Mouse (Mus musculus) mouse trophoblast stem cell (cell line): ENCODE measurements around the gene Fxyd2.

Experiments used
- in situ Hi-C, 2 experiments: fragments of 300-500 bp; cut with MseI, MboI; formaldehyde crosslinking; loops; 2 replicates in 1 of 2; 3 replicates in 1 of 2; pipeline ENCODE4 v1.15.1; 2025

Fxyd2 gene

DNA sequence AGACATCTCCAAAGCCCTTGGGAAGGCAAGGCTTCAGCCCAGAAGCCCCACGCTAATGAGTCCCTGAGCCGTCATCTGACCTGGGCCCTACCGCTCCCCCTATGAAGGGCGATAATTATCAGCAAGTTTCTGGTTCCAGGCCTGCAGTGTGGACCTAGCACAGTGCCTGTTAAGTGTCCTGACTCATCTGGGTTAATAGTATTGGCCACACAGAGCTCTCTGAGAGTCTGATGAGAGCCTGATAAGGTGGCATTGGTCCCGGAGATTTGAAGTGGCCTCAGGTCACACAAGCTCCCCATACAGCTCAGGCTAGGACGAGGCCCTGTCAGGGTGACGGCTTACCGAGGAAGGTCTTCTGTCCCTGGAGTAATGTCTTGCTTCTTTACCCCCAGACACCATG is 9.9 kb upstream of the Fxyd2 start:
- in situ Hi-C loops: loop anchor here (5.0 to 10.0 kb wide), 3 partner anchors 42 to 165 kb away; no protein-coding TSS in a partner anchor

DNA sequence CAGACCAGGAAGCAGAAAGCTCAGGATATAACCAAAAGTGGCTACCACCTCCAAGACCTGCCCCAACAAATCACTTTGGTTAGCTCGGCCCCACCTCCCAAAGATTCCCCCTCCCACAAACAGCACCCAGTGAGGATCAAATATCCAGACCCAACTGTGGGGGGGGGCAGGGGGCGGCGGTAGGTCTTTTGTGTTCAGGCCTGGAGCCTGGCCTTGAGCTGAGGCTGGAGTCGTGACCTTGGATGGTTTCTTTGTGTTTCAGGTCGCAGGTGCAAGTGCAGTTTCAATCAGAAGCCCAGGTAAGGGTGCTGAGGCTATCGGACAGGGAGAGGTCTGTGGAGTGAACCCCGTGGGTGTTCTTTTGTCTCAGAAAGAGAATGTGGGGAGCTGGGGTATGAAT is 8.2 kb upstream of the Fxyd2 start:
- in situ Hi-C loops: loop anchor here (5.0 kb wide), 2 partner anchors 89 to 169 kb away; no protein-coding TSS in a partner anchor

DNA sequence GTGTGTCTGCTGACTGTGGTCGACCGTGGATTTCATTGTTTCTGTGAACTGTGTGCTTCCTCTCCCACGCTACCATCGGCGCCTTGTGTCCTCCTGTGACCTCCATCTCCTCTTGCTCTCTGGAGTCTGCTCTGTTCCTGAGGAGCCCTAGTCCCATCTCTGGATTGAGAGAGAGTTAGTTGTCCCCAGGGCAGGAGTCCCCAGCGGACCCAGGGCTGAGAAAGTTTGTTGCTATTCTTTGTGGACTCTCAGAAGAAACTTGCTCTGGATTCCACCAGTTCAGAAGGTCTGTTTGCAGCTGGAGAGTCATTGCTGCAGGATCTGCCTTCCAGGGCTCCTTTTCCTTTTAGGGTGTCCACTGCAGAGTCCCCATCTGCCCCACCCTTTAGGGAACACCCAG is 4.3 kb upstream of the Fxyd2 start:
- in situ Hi-C loops: no loop called here

DNA sequence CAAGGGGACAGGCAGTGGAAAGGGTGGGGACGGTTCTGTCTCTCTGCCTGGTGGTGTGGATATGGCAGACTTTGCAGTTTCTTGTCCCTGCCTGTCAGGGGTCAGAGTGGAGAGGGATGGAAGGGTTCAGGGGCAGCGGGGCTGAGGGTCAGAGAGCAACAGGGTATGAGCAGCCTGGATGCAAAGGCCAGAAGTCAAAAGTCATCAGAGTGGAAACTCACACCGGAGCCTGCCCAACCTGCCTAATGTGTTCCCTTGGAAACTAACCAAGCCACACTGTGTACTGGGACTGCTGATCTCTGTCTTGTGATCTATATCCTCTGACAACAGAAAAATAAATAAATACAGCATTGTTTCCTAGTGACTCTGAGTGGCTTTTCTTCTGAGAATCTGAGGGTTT is 3.7 kb upstream of the Fxyd2 start:
- in situ Hi-C loops: no loop called here

DNA sequence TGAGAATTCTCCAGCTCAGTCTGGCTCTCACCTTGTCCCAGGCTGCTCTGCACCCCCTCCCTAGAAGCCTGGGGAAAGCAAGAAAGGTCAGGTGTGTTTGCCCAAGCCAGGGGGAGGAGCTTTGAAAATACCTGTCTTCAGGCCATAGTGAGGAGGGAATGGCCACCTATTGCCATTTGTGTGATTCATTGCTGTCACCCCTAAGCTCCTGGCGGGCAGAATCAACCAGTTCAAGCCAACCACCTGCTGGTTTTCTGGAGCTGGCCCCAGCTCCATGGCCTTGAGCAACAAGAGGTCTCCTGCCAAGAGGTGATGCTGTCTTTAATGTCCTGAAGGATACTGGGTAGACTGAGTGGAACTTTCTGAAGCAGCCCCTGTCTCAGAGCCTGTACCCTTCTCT is 1.1 kb upstream of the Fxyd2 start:
- in situ Hi-C loops: no loop called here

DNA sequence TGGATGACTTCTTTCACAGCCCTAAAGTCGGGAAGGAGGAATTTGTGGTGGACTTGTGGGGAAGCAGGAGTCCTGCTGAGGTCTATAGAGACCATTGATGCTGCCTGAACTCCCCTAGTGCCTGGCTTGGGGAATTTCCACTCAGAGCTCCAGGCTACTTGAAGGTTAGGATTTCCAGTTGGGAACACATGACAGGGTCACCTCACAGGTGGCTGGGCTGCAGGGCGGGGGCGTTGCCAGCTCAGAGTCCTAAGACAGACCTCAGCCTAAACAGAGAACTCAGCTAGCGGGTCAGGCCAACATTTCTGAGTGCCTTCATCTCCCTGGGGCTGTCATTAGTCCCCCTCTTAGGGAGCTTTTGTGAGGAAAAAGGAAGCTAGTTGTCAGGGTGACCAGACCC is 2.4 kb downstream of the Fxyd2 start:
- in situ Hi-C loops: no loop called here

DNA sequence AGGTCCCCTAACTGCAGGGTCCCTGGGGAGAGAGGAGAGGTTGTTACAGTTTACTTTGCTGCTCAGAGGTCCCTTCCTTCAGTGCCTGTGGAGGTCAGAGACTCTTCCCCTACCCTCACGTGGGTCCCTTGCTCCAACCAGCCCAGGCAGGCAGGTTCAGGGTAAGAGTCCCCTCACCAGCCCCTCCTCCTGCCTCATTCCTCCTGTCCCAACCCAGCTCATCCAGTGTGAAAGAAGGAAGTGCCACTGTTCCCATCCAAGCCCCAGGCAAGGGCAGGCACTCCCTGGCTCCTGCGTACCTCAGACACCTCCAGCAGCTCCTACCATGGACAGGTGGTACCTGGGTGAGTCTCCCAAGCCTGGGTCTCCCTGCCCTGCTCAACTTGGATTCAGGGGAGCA is 3.5 kb downstream of the Fxyd2 start:
- in situ Hi-C loops: no loop called here

DNA sequence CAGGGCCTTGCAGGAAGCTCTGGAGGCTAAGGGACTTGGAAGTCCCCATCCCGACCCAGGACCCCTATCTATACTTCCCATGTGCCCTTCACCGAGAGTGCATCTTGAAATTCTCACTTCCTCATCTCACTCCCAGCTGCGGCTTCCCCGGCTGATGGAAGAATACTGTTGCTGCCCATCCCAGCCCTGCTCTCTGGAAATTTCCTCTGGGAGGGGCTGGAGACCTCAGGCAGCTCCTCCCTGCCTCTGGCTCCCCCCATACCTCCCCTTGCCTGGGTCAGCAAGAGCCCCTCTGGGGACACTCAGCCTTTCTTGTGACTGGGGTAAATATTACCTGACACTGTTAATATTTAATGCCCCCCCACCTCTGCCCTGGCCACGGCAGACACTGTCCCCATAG is 6.2 kb downstream of the Fxyd2 start:
- in situ Hi-C loops: no loop called here

DNA sequence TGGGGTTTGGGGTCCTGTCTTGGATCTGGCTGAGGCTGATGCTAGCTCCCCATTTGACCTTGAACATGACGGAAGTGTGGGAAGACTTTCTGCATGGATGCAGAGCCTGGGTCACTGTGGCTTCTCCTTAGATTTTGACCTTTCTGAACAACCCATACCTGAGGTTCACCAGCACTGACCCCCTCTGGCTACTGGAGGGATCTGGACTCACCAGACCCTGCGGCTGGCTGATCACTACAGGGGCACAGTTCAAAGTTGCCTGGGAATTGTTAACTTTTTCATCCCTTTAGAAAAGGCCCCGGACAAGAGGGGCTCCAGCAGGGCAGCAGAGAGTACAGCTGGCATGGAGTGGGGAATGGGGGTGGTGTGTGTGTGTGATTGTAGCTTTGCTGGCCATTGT is 7.3 kb downstream of the Fxyd2 start:
- in situ Hi-C loops: no loop called here

DNA sequence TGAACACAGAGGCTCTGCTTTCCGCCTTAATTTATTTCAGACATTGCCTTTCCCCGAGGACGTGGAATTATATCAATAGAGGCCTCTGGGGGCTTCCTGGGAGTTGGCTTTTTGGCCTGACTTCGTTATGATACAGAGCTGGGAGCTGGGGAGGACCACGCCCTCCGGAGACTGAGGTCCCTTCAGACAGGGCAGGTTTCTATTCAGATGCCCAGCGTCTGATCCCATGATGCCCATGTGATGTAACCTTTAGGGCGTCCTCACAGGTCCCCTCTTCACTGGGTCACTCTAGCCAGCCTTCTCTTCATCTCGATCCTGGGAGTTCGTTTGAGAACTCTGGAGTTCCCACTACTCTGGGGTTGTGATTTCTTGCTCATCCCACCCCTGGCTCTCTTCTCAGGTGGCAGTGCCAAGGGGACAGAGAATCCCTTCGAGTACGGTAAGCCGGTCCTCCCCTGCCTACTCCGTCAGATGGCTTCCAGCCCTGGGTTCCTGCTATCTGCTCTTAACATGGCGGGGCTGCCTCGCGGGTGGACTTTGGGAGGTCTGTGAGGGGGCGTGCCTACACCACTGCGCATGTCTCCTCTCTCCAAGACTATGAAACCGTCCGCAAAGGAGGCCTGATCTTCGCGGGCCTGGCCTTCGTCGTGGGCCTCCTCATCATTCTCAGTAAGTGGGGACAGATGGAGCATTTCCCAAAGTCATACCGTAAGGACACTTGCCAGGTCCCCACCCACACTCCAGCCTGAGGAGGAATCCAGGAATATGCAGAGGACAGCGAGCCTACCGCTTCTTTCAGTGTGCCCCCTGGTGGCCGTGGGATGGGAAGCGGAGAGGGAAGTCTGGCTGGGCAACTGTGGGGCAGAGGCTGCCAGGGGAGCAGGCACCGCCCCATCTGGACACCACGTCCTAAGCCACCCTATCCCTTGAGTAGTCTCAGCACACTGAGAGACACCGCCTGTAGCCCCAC is 8.5 kb downstream of the Fxyd2 start:
- in situ Hi-C loops: no loop called here

DNA sequence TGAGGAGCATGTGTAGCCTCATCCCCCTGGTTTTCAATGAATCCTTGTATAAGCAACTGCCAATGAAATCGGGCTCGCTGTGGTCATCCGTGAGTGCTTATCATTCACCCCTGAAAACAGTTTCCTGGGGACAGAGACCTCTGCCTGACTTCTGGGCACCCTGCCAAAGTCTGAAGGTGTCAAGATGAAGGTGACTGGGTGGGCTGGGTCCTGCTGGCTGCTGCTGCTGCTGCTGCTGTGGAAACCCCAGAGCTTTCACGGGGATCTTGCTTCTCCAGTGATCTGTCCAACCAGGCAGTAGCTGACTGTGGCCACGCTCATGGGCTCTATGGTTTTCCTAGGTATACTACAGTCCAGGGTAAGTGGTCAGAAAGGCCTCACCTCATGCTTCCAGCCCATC is 10.7 kb downstream of the Fxyd2 start:
- in situ Hi-C loops: loop anchor here (5.0 to 10.0 kb wide), 2 partner anchors 335 to 342 kb away; no protein-coding TSS in a partner anchor

DNA sequence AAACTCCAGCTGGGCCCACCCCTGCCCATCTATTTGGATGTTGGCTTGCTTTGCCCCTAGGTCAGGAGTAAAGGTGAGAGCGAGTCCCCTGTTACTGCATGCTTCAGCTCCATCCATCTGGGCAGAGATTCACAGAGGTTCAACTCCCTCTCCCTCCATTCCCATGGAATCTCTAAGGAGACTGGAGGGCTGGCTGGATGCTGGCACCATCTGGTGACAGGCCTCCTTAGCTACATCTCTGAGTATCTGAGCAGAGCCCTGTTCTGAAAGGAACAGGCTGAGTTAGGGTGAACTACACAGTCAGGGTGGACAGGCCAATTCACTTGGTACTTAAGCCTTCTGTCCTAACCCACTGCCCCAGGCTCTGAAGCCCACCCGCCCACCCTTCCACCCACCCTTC is 11.1 kb downstream of the Fxyd2 start:
- in situ Hi-C loops: loop anchor here (5.0 to 10.0 kb wide), 2 partner anchors 334 to 342 kb away; no protein-coding TSS in a partner anchor

DNA sequence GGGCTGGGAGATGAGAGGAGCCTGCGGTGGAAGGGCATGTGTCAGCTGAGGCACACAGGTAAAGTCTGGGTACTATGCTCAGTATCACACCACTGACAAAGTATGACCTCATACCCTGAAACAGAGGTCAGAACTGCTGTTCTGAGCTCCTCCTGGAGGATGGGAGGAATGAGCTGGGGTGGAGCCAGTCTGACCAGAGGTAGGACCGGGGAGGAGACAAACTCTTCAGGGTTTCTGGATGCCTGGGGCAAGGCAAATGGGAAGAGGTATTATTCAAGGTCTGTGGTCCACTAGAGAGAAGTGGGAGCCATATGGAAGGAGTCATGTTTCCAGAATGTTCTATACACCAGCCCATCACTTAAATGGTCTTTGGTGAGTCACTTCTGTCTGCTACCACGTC is 11.6 kb downstream of the Fxyd2 start:
- in situ Hi-C loops: loop anchor here (5.0 to 10.0 kb wide), 2 partner anchors 334 to 341 kb away; no protein-coding TSS in a partner anchor

DNA sequence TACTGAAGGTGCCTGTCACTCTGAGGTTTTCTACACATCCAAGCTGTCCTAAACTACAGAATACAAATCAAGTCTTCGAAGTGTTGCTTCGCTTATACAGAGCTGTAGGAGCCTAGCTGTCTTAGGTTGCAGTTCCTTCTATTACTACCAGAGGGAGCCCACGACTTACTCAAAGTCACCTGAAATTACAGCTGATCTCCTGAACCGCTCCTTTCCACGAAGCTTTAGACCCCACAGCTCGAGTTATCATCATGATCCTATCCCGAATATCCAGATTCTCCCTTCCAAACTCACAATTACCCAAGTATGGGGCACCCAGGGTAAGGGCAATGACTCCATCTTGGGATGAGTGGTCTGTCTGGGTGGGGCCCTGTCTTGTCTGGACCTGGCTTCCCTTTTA is 12.3 kb downstream of the Fxyd2 start:
- in situ Hi-C loops: loop anchor here (5.0 to 10.0 kb wide), 2 partner anchors 333 to 340 kb away; no protein-coding TSS in a partner anchor

DNA sequence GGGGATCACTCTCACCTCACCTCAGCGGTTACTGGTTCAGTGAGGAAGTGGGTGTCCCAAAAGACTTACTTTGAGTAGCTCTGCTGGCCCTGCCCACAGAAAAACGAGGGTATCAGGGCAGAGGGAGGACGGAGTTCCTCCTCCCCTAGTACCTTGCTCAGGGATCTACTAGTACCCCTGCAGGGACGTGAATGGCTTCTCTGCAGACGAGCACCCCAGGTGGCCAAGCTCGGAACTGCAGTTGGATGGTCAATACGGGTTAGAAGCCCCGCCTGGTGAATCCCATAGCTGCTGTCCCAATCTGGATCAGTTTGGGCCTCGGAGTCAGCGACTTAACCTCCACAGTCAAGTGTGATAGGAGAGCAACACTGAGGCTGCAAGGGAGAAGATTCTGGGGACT is 12.8 kb downstream of the Fxyd2 start:
- in situ Hi-C loops: loop anchor here (5.0 to 10.0 kb wide), 2 partner anchors 333 to 340 kb away; no protein-coding TSS in a partner anchor

DNA sequence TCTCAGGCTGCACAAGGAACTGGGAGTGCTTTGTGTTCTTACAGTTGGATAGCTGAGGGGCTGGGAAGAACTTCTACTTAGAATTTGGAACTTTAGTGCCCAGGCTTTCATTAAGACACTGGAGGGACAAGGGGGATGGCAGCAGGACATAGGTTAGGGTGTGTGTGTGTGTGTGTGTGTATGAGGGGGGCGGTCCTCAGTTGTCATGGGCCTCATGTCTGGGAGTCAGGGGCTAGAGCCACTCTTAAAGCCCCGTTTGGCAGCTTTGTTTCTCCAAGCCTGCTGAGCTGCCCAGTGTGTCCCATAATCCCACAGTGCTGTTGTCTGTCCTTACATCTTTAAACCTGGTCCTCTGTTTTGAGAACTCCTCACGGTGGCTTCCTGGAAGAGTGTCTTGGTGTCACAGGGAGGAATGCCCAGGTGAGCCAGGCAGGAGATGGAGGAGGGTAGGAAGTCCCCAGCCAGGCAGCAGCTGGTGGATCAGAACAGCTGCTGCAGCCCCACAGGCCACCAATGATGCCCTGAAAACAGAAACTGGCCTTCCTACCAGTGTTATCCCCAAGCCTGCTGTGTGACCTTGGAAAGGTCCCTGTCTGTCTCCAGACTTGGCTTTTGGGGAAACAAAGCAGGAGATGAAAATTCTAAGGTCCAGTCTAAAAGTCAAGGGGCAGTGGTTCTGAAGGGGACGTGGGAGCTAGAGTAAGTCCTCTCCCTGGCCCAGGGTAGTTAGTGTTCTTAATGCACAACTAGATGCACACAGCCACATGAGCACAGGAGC is 13.4 kb downstream of the Fxyd2 start:
- in situ Hi-C loops: loop anchor here (5.0 to 10.0 kb wide), 2 partner anchors 332 to 339 kb away; no protein-coding TSS in a partner anchor

DNA sequence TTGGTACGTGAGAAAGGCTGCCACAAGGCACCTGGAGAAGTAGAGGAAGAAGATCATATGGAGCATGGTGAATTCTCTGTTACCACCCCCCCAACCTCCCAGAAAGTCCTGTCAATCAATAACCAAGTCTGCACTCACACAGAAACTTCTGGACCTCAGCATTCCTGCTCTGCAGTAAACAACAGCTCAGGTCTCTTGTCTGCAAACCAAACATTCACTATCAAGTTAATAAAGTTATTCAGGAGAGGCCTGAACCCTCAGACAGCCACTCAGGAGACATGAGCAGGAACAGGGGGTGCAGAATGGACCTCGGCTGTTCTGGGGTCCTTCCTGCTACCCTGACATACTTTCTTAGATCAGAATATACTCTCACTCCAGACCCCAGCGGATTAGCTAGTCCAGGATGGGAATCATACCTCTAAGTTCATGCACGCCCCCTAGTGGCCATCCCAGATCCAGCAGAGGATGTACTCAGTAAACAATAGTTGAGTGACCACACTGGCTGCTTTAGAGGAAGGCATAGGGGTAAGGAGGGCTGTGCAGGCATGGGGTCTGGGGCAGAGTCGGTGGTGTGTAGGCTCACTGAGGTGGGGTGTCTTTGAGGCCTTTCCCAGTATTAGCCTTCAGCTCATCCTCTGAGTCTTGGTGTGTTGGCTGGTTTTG is 14.1 kb downstream of the Fxyd2 start:
- in situ Hi-C loops: loop anchor here (5.0 to 10.0 kb wide), 2 partner anchors 331 to 339 kb away; no protein-coding TSS in a partner anchor

DNA sequence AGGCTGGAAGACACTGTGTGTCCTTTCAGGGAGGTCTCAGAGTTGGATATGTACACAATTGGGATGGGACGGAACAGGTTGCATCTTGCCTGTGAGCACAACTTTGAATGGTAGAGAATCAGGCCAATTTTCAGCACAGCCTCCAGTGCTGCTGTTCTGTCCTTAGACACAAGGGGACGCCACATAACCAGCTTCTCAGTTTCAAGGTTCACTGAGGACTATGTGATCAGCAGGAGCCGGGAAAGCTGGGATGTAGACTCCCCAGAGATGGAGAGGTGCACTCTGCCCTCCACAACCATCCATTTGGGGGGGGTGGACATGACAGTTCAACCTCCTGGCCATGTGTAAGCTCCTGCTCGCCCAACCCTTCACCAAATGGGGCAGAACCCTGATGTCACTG is 16.4 kb downstream of the Fxyd2 start:
- in situ Hi-C loops: loop anchor here in 1 of 2 experiments (10.0 kb wide), 1 partner anchor 329 kb away; no protein-coding TSS in a partner anchor

DNA sequence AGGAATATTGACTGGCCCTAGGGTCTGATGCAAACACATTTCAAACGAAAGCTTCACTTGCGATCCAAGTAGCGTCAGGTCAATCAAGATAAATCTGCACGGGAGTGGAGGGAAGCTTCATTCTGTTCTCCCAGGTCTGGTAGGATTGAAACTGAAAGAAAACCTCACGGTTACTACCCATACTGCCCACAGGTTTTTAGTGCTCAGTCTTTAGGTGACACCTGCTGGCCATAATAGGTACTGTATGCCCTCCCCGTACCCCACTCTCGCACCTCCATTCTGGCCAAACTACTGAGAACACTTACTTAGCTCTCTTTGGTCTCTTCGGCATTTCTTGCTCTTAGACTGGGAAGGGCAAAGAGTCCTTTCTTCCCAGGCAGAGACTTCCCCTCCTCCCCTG is 17.8 kb downstream of the Fxyd2 start:
- in situ Hi-C loops: loop anchor here in 1 of 2 experiments (10.0 kb wide), 1 partner anchor 328 kb away; no protein-coding TSS in a partner anchor

DNA sequence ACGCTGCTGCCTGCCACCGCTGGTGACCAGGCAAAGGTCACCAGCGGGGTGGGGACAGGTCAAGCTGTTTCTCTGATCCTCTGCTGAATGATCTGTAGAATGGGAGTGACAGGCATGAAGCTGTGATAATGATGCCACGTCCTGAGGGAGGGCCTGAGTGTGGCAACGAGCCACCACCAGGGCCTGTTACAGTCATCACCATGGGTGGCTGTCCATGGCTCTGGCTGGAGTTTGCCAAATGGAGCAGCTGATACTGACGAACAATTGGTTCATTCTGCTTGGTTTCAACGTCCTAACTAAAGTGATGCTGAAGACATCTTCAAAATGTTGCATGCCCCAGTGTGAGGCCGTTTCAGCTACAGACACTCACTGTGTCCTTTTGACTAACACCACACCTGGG is 18.8 kb downstream of the Fxyd2 start:
- in situ Hi-C loops: loop anchor here in 1 of 2 experiments (10.0 kb wide), 1 partner anchor 327 kb away; no protein-coding TSS in a partner anchor

DNA sequence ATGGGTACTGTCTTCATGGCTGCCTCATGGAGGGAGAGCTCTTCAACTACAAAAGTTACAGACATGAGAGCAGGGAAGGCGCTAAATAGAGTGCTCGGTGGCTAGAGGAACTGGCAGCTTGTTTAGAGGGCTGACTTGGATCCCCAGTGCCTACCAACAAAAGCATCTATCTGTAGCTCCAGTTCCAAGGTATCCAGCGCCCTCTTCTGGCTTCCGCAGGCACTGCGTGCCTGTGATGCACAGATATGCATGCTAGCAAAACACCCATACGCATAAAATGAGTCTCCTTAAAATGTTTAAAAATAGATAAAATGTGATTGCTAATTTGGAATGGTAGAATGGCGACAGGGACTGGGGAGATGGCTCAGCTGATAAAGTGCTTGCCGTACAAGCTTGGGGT is 21.7 kb downstream of the Fxyd2 start:
- in situ Hi-C loops: no loop called here
